Mouse (Mus musculus) limb, embryonic 10.5 days (tissue): ENCODE results near the gene Ttc19. TPM values are rescaled to one million over a fixed set of nuclear protein-coding genes. Genes with fewer than 3 reads are reported as not detected.
"Not testable (repeated sequence)": the region's sequence is repeated elsewhere in the genome, so short reads cannot be mapped to it uniquely, and the experiment has no call there.

ENCODE experiments used
- DNase-seq: peaks from one replicate; pipeline ENCODE4 v3.0.0-alpha.2; 2017; ENCODE audit warnings: low spot score
- H3K27ac ChIP-seq: fragments of 300-500 bp; sonication (generic); 2 replicates; pipeline ENCODE4 v1.5.1; 2016; ENCODE audit warnings: mild to moderate bottlenecking
- H3K27me3 ChIP-seq: fragments of 300-500 bp; sonication (generic); 2 replicates; pipeline ENCODE4 v1.6.1; 2016; ENCODE audit warnings: low read depth, mild to moderate bottlenecking; ENCODE audit not compliant: poor library complexity, severe bottlenecking
- H3K36me3 ChIP-seq: fragments of 300-500 bp; sonication (generic); 2 replicates; pipeline ENCODE4 v1.6.1; 2016; ENCODE audit warnings: mild to moderate bottlenecking, moderate library complexity
- H3K4me1 ChIP-seq: fragments of 300-500 bp; sonication (generic); 2 replicates; pipeline ENCODE4 v1.6.1; 2016
- H3K4me3 ChIP-seq: fragments of 300-500 bp; sonication (generic); 2 replicates; pipeline ENCODE4 v1.5.1; 2016; ENCODE audit warnings: mild to moderate bottlenecking, moderate library complexity
- H3K9me3 ChIP-seq: fragments of 300-500 bp; sonication (generic); replicated peaks from 2 replicates; pipeline ENCODE4 v1.6.1; 2016; ENCODE audit warnings: mild to moderate bottlenecking
- WGBS: fragments of 180-500 bp; shearing (Covaris S2); methylation state at CpG from one replicate; pipeline ENCODE4 v1.1.7; 2016; 5-methylcytosine and 5-hydroxymethylcytosine counted together
- polyA plus RNA-seq: library from polyadenylated mRNA; unstranded; fragments of >200 nt; fragmentation: Nextera tagmentation; extraction: Ambion mirVana; gene quantifications from 2 replicates; pipeline ENCODE4 v1.2.1, GENCODE M21; 2016

Ttc19 gene
- polyA plus RNA-seq, 1 experiment from 2014 or later, result 18.8 TPM

- WGBS, result 63% methylated on average over 7 of the region's 7 CpGs
- H3K27me3 ChIP-seq, result no peaks in the 10 kb centered on the region
- peaks cover 21% of the 10 kb centered on the region for H3K36me3 ChIP-seq
- no peaks in the 10 kb centered on the region for H3K9me3 ChIP-seq
- peaks cover 23% of the 10 kb centered on the region for H3K4me1 ChIP-seq
- H3K27ac ChIP-seq, result no peak overlapping the region
- no peak overlapping the region for H3K4me3 ChIP-seq
- DNase-seq, result no peak
Measured at GRCm38 (mm10) chr11:62264018-62264417, 17.3 kb upstream of the Ttc19 start.

GRCm38 (mm10) chr11:62265642-62266041 is 15.6 kb upstream of the Ttc19 start:
- no peak overlapping the region for H3K27ac ChIP-seq
- no peak for DNase-seq
- H3K9me3 ChIP-seq, result no peaks in the 10 kb centered on the region
- 84% methylated on average over 7 of the region's 7 CpGs for WGBS
- peaks cover 22% of the 10 kb centered on the region for H3K36me3 ChIP-seq
- peaks cover 14% of the 10 kb centered on the region for H3K4me1 ChIP-seq
- H3K27me3 ChIP-seq, result no peaks in the 10 kb centered on the region
- H3K4me3 ChIP-seq, result no peak overlapping the region

- Histone ChIP-seq H3K27me3 (no peaks in the 10 kb centered on the region), H3K9me3 (no peaks in the 10 kb centered on the region), H3K4me3 (no peak overlapping the region), H3K36me3 (peaks cover 22% of the 10 kb centered on the region), H3K4me1 (peaks cover 12% of the 10 kb centered on the region), H3K27ac (no peak overlapping the region)
- 71% methylated on average over 17 of the region's 17 CpGs for WGBS
- no peak for DNase-seq
Measured at GRCm38 (mm10) chr11:62266466-62267214, 14.6 kb upstream of the Ttc19 start.

GRCm38 (mm10) chr11:62268381-62268780 is 12.9 kb upstream of the Ttc19 start:
- DNase-seq, result no peak
- Histone ChIP-seq H3K4me1 (peaks cover 10% of the 10 kb centered on the region), H3K27ac (no peak overlapping the region), H3K9me3 (no peaks in the 10 kb centered on the region), H3K4me3 (no peak overlapping the region), H3K27me3 (no peaks in the 10 kb centered on the region), H3K36me3 (peaks cover 22% of the 10 kb centered on the region)
- 81% methylated on average over 8 of the region's 8 CpGs for WGBS

- 79% methylated on average over 12 of the region's 12 CpGs for WGBS
- Histone ChIP-seq H3K27me3 (no peaks in the 10 kb centered on the region), H3K27ac (no peak overlapping the region), H3K36me3 (peaks cover 22% of the 10 kb centered on the region), H3K4me1 (peaks cover 10% of the 10 kb centered on the region), H3K9me3 (no peaks in the 10 kb centered on the region), H3K4me3 (no peak overlapping the region)
- no peak for DNase-seq
Measured at GRCm38 (mm10) chr11:62269097-62269496, 12.2 kb upstream of the Ttc19 start.

- Histone ChIP-seq H3K4me1 (peaks cover 10% of the 10 kb centered on the region), H3K27me3 (no peaks in the 10 kb centered on the region), H3K36me3 (peaks cover 16% of the 10 kb centered on the region), H3K9me3 (no peaks in the 10 kb centered on the region), H3K4me3 (no peak overlapping the region), H3K27ac (no peak overlapping the region)
- no peak for DNase-seq
- WGBS, result 55% methylated on average over 5 of the region's 5 CpGs
Measured at GRCm38 (mm10) chr11:62270851-62271250, 10.4 kb upstream of the Ttc19 start.

GRCm38 (mm10) chr11:62277086-62277485 is 4.2 kb upstream of the Ttc19 start:
- Histone ChIP-seq H3K4me3 (no peak overlapping the region), H3K27ac (no peak overlapping the region), H3K9me3 (no peaks in the 10 kb centered on the region), H3K27me3 (no peaks in the 10 kb centered on the region), H3K36me3 (no peaks in the 10 kb centered on the region), H3K4me1 (peaks cover 5% of the 10 kb centered on the region; the same call in 1 of the 2 replicates)
- WGBS, result 60% methylated on average over 8 of the region's 8 CpGs
- DNase-seq, result no peak

- Histone ChIP-seq H3K9me3 (no peaks in the 10 kb centered on the region), H3K4me1 (peaks cover 7% of the 10 kb centered on the region; the same call in 1 of the 2 replicates), H3K36me3 (peaks cover 4% of the 10 kb centered on the region; the same call in 1 of the 2 replicates), H3K4me3 (no peak overlapping the region), H3K27ac (no peak overlapping the region), H3K27me3 (no peaks in the 10 kb centered on the region)
- DNase-seq, result peak; percentile 83
- WGBS, result 19% methylated on average over 5 of the region's 5 CpGs
Measured at GRCm38 (mm10) chr11:62278027-62278426, 3.2 kb upstream of the Ttc19 start.

- WGBS, result 1% methylated on average over 57 of the region's 57 CpGs
- H3K4me3 ChIP-seq, result peak overlapping the region; percentile 97
- no peaks in the 10 kb centered on the region for H3K9me3 ChIP-seq
- no peak for DNase-seq
- peak overlapping the region; percentile 91 for H3K27ac ChIP-seq
- peaks cover 13% of the 10 kb centered on the region; the same call in 1 of the 2 replicates for H3K4me1 ChIP-seq
- H3K36me3 ChIP-seq, result peaks cover 32% of the 10 kb centered on the region
- H3K27me3 ChIP-seq, result no peaks in the 10 kb centered on the region
Measured at GRCm38 (mm10) chr11:62281601-62281997, 326 bp downstream of the Ttc19 start.

- not testable (repeated sequence) for DNase-seq, H3K4me3 ChIP-seq, H3K27ac ChIP-seq, H3K9me3 ChIP-seq, H3K27me3 ChIP-seq
- Histone ChIP-seq H3K36me3 (peaks cover 53% of the 10 kb centered on the region), H3K4me1 (peaks cover 13% of the 10 kb centered on the region; the same call in 1 of the 2 replicates)
- 41% methylated on average over 3 of the region's 3 CpGs for WGBS
Measured at GRCm38 (mm10) chr11:62284020-62284419, 2.7 kb downstream of the Ttc19 start.

GRCm38 (mm10) chr11:62285020-62285419 is 3.7 kb downstream of the Ttc19 start:
- H3K4me1 ChIP-seq, result peaks cover 13% of the 10 kb centered on the region; the same call in 1 of the 2 replicates
- no peaks in the 10 kb centered on the region for H3K9me3 ChIP-seq
- peaks cover 61% of the 10 kb centered on the region for H3K36me3 ChIP-seq
- no peaks in the 10 kb centered on the region for H3K27me3 ChIP-seq
- no peak overlapping the region for H3K4me3 ChIP-seq
- no peak for DNase-seq
- no peak overlapping the region for H3K27ac ChIP-seq
- 81% methylated on average over 8 of the region's 8 CpGs for WGBS

- DNase-seq, result no peak
- 100% methylated on average over 1 of the region's 1 CpGs for WGBS
- H3K36me3 ChIP-seq, result peaks cover 77% of the 10 kb centered on the region
- peaks cover 6% of the 10 kb centered on the region; the same call in 1 of the 2 replicates for H3K4me1 ChIP-seq
- no peaks in the 10 kb centered on the region for H3K27me3 ChIP-seq
- H3K9me3 ChIP-seq, result no peaks in the 10 kb centered on the region
- no peak overlapping the region for H3K4me3 ChIP-seq
- no peak overlapping the region for H3K27ac ChIP-seq
Measured at GRCm38 (mm10) chr11:62287700-62288099, 6.4 kb downstream of the Ttc19 start.

- H3K4me1 ChIP-seq, result no peaks in the 10 kb centered on the region
- no peak overlapping the region for H3K4me3 ChIP-seq
- WGBS, result 94% methylated on average over 2 of the region's 2 CpGs
- peaks cover 68% of the 10 kb centered on the region for H3K36me3 ChIP-seq
- no peak for DNase-seq
- no peak overlapping the region for H3K27ac ChIP-seq
- H3K27me3 ChIP-seq, result no peaks in the 10 kb centered on the region
- H3K9me3 ChIP-seq, result no peaks in the 10 kb centered on the region
Measured at GRCm38 (mm10) chr11:62294121-62294520, 12.8 kb downstream of the Ttc19 start.
